Mouse (Mus musculus): Measurements from ENCODE around the gene Eprs. TPM values are rescaled to one million over a fixed set of nuclear protein-coding genes. Genes with fewer than 3 reads are reported as not detected.

Eprs gene
- polyA plus RNA-seq, 1 experiment, result 44.2 TPM

DNA sequence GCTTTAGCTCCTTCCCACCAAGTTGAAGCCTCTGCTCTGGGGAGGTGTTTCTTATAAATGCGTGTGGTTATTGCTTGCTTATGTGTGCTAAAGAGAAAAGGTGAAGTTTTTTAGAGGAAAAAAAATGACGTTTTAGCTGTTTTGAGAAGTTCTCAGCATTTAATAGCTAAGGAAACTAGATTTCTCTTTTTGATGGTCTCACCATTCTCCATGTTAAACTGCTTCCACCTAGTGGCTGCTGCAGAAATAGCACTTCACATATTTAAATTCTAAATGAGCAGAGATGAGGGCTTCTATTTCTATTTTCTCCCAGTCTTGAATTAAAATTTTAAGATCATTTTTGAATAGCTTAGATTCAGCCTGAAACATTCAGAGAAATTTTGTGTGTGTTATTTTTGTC, 41.2 kb downstream of the Eprs start:
- peaks cover 91% of the 10 kb centered on the region for H3K36me3 ChIP-seq (ENCODE audit: control insufficient read depth, insufficient read depth)
- no peak overlapping the region for H3K4me3 ChIP-seq (ENCODE audit: insufficient read depth, poor library complexity, severe bottlenecking)
- H3K79me3 ChIP-seq (ENCODE audit: low read depth), result no peaks in the 10 kb centered on the region
- TF ChIP-seq FOSL1 (IDR thresholded peaks at IDR 0.05; ENCODE audit: insufficient read depth, low read length, poor library complexity, severe bottlenecking) (no peak), MYOD1 (IDR thresholded peaks at IDR 0.05; ENCODE audit: control insufficient read depth, insufficient read length, low read depth) (no peak), MYOG (IDR thresholded peaks at IDR 0.05; ENCODE audit: control insufficient read depth, extremely low read depth, insufficient read length) (no peak), CEBPB (IDR thresholded peaks at IDR 0.05; ENCODE audit: low read depth) (no peak), MAX (IDR thresholded peaks at IDR 0.05) (no peak), USF1 (IDR thresholded peaks at IDR 0.05; ENCODE audit: low read depth) (no peak), CTCF (IDR thresholded peaks at IDR 0.05; ENCODE audit: control insufficient read depth, insufficient read depth, insufficient read length) (no peak)
- peaks cover 7% of the 10 kb centered on the region for H3K79me2 ChIP-seq (ENCODE audit: control insufficient read depth, insufficient read depth)
- no peaks in the 10 kb centered on the region for H3K27me3 ChIP-seq (ENCODE audit: control insufficient read depth, insufficient read depth, insufficient read length)
- no peak overlapping the region for H3ac ChIP-seq (ENCODE audit: control insufficient read depth, insufficient read length, low read depth)

DNA sequence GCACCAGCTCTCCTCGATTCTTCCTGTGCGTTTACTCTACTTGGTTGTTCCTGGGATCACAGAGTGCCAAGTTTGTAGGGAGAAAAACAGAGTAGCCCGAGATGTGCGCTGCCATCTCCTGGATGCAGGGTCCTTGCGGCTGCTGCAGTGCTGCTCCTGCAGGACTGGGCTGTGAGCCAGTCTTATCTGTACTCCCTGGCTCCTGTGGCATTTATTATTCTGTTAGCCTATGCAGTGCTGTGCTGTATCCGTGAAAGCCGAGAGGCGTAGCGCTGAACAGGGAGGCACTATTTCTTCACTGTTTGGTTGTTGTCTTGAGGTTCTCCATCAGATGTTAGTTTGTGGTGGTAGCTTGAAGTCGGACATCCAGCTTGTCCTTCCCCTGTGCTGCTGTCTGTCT, 43.1 kb downstream of the Eprs start:
- Histone ChIP-seq H3K36me3 (ENCODE audit: control insufficient read depth, insufficient read depth) (peaks cover 95% of the 10 kb centered on the region), H3K27me3 (ENCODE audit: control insufficient read depth, insufficient read depth, insufficient read length) (no peaks in the 10 kb centered on the region), H3K79me2 (ENCODE audit: control insufficient read depth, insufficient read depth) (peaks cover 7% of the 10 kb centered on the region), H3K4me3 (ENCODE audit: insufficient read depth, poor library complexity, severe bottlenecking) (no peak overlapping the region), H3K79me3 (ENCODE audit: low read depth) (no peaks in the 10 kb centered on the region), H3ac (ENCODE audit: control insufficient read depth, insufficient read length, low read depth) (no peak overlapping the region)
- TF ChIP-seq USF1 (IDR thresholded peaks at IDR 0.05; ENCODE audit: low read depth) (no peak), MYOD1 (IDR thresholded peaks at IDR 0.05; ENCODE audit: control insufficient read depth, insufficient read length, low read depth) (no peak), MAX (IDR thresholded peaks at IDR 0.05) (no peak), FOSL1 (IDR thresholded peaks at IDR 0.05; ENCODE audit: insufficient read depth, low read length, poor library complexity, severe bottlenecking) (no peak)

DNA sequence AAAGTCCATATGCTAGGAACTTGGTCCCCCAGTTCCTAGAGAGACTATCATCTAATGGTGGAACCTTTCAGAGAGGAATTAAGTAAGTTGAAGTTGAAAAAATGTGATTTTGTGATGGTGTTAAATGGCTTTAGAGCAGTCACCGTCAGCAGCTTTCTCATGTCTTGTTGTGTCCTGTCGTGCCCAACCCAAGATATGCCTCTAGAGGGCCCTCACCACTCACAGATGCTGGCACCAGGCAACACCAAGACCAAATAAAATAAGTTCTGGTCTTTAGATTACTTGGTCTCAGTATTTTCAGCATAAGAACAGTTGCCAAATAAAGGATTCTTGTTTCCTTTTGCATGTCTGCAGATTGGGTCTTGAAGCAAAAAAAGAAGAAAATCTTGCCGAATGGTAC, 47.0 kb downstream of the Eprs start:
- no peak overlapping the region for H3ac ChIP-seq (ENCODE audit: control insufficient read depth, insufficient read length, low read depth)
- no peaks in the 10 kb centered on the region for H3K79me2 ChIP-seq (ENCODE audit: control insufficient read depth, insufficient read depth)
- no peaks in the 10 kb centered on the region for H3K79me3 ChIP-seq (ENCODE audit: low read depth)
- TF ChIP-seq MYOG (IDR thresholded peaks at IDR 0.05; ENCODE audit: control insufficient read depth, extremely low read depth, insufficient read length) (no peak), MYOD1 (IDR thresholded peaks at IDR 0.05; ENCODE audit: control insufficient read depth, insufficient read length, low read depth) (no peak), FOSL1 (IDR thresholded peaks at IDR 0.05; ENCODE audit: insufficient read depth, low read length, poor library complexity, severe bottlenecking) (no peak), CTCF (IDR thresholded peaks at IDR 0.05; ENCODE audit: control insufficient read depth, insufficient read depth, insufficient read length) (no peak), MAX (IDR thresholded peaks at IDR 0.05) (no peak), CEBPB (IDR thresholded peaks at IDR 0.05; ENCODE audit: low read depth) (no peak), USF1 (IDR thresholded peaks at IDR 0.05; ENCODE audit: low read depth) (no peak)
- no peak overlapping the region for H3K4me3 ChIP-seq (ENCODE audit: insufficient read depth, poor library complexity, severe bottlenecking)
- peaks cover 90% of the 10 kb centered on the region for H3K36me3 ChIP-seq (ENCODE audit: control insufficient read depth, insufficient read depth)
- no peaks in the 10 kb centered on the region for H3K27me3 ChIP-seq (ENCODE audit: control insufficient read depth, insufficient read depth, insufficient read length)

DNA sequence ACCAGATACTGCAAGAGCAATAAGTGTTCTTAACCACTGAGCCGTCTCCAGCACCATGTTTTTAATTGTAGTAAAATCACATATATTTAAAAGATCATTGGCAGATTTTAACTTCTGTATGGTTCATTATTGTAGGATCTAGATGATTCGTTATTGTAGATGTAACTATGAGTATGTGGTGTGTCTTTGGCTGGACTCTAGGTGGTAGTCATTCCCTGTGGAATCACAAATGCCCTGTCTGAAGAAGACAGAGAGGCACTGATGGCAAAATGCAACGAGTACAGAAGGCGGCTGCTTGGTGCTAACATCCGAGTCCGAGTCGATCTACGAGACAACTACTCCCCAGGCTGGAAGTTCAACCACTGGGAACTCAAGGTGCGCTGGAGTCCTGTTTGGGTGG, 55.2 kb downstream of the Eprs start:
- H3K36me3 ChIP-seq (ENCODE audit: control insufficient read depth, insufficient read depth), result peaks cover 92% of the 10 kb centered on the region
- H3ac ChIP-seq (ENCODE audit: control insufficient read depth, insufficient read length, low read depth), result no peak overlapping the region
- no peak overlapping the region for H3K4me3 ChIP-seq (ENCODE audit: insufficient read depth, poor library complexity, severe bottlenecking)
- H3K27me3 ChIP-seq (ENCODE audit: control insufficient read depth, insufficient read depth, insufficient read length), result no peaks in the 10 kb centered on the region
- TF ChIP-seq CTCF (IDR thresholded peaks at IDR 0.05; ENCODE audit: control insufficient read depth, insufficient read depth, insufficient read length) (no peak), MAX (IDR thresholded peaks at IDR 0.05) (no peak), FOSL1 (IDR thresholded peaks at IDR 0.05; ENCODE audit: insufficient read depth, low read length, poor library complexity, severe bottlenecking) (no peak), CEBPB (IDR thresholded peaks at IDR 0.05; ENCODE audit: low read depth) (no peak), USF1 (IDR thresholded peaks at IDR 0.05; ENCODE audit: low read depth) (no peak), MYOD1 (IDR thresholded peaks at IDR 0.05; ENCODE audit: control insufficient read depth, insufficient read length, low read depth) (no peak), MYOG (IDR thresholded peaks at IDR 0.05; ENCODE audit: control insufficient read depth, extremely low read depth, insufficient read length) (no peak)
- no peaks in the 10 kb centered on the region for H3K79me3 ChIP-seq (ENCODE audit: low read depth)
- H3K79me2 ChIP-seq (ENCODE audit: control insufficient read depth, insufficient read depth), result no peaks in the 10 kb centered on the region

DNA sequence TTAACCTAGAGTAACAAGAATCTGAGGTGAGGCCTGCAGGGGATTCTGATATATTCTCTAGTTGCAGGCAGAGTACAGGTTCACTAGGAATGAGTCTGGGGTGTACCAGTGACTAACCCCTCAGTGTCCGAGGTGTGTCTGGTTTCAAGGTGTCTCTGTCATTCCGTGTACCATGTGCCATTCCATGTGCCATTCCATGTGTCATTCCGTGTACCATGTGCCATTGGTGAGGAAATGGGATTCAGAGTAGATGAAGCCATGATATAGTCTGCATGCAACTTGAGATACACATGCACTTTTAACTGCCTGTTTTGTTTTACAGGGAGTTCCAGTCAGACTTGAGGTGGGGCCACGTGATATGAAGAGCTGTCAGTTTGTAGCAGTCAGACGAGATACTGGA, 57.0 kb downstream of the Eprs start:
- Histone ChIP-seq H3K36me3 (ENCODE audit: control insufficient read depth, insufficient read depth) (peaks cover 96% of the 10 kb centered on the region), H3K79me3 (ENCODE audit: low read depth) (no peaks in the 10 kb centered on the region), H3K27me3 (ENCODE audit: control insufficient read depth, insufficient read depth, insufficient read length) (no peaks in the 10 kb centered on the region), H3K79me2 (ENCODE audit: control insufficient read depth, insufficient read depth) (no peaks in the 10 kb centered on the region), H3ac (ENCODE audit: control insufficient read depth, insufficient read length, low read depth) (no peak overlapping the region), H3K4me3 (ENCODE audit: insufficient read depth, poor library complexity, severe bottlenecking) (no peak overlapping the region)
- TF ChIP-seq USF1 (IDR thresholded peaks at IDR 0.05; ENCODE audit: low read depth) (no peak), MYOD1 (IDR thresholded peaks at IDR 0.05; ENCODE audit: control insufficient read depth, insufficient read length, low read depth) (no peak), CEBPB (IDR thresholded peaks at IDR 0.05; ENCODE audit: low read depth) (no peak), FOSL1 (IDR thresholded peaks at IDR 0.05; ENCODE audit: insufficient read depth, low read length, poor library complexity, severe bottlenecking) (no peak), CTCF (IDR thresholded peaks at IDR 0.05; ENCODE audit: control insufficient read depth, insufficient read depth, insufficient read length) (no peak), MAX (IDR thresholded peaks at IDR 0.05) (no peak), MYOG (IDR thresholded peaks at IDR 0.05; ENCODE audit: control insufficient read depth, extremely low read depth, insufficient read length) (no peak)

DNA sequence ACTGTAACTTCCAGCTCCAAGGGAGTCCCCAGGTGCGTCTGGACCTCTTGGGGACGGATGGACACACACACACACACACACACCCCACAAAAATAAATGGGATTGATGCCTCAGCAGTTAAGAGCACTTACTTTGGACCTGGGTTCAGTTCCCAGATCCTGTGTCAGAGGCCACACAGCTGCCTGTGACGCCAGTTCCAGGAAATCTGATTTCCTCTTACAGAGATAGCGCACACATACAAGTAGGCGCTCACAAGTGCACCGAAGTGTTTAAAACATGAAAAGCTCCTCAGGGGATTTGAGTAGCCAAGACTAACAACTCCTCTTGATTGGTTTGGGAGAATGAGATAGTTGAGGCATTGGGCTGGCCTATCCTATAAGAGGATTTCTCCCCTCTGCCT, 57.9 kb downstream of the Eprs start:
- H3K27me3 ChIP-seq (ENCODE audit: control insufficient read depth, insufficient read depth, insufficient read length), result no peaks in the 10 kb centered on the region
- no peak overlapping the region for H3ac ChIP-seq (ENCODE audit: control insufficient read depth, insufficient read length, low read depth)
- no peaks in the 10 kb centered on the region for H3K79me3 ChIP-seq (ENCODE audit: low read depth)
- no peak overlapping the region for H3K4me3 ChIP-seq (ENCODE audit: insufficient read depth, poor library complexity, severe bottlenecking)
- no peaks in the 10 kb centered on the region for H3K79me2 ChIP-seq (ENCODE audit: control insufficient read depth, insufficient read depth)
- TF ChIP-seq CEBPB (IDR thresholded peaks at IDR 0.05; ENCODE audit: low read depth) (no peak), MYOG (IDR thresholded peaks at IDR 0.05; ENCODE audit: control insufficient read depth, extremely low read depth, insufficient read length) (no peak), MYOD1 (IDR thresholded peaks at IDR 0.05; ENCODE audit: control insufficient read depth, insufficient read length, low read depth) (no peak), USF1 (IDR thresholded peaks at IDR 0.05; ENCODE audit: low read depth) (no peak)
- peaks cover 96% of the 10 kb centered on the region for H3K36me3 ChIP-seq (ENCODE audit: control insufficient read depth, insufficient read depth)
